Mouse (Mus musculus): ENCODE results near the gene Olfr1377. TPM values are rescaled to one million over a fixed set of nuclear protein-coding genes. Genes with fewer than 3 reads are reported as not detected.

Gene Olfr1377
- total and polyA plus RNA-seq, 3 experiments, result not detected

- Histone ChIP-seq H3K4me3 (ENCODE audit: control insufficient read depth in 1 of 2, insufficient read depth in 1 of 2, low read depth in 2 of 2, low read length in 2 of 2) (no peak overlapping the region), H3K36me3 (ENCODE audit: control insufficient read depth in 1 of 2, insufficient read depth in 2 of 2, low read length in 2 of 2) (no peaks in the 10 kb centered on the region), H3K4me1 (ENCODE audit: control insufficient read depth in 1 of 2, insufficient read depth in 2 of 2, low read length in 2 of 2) (no peaks in the 10 kb centered on the region), H3K9ac (ENCODE audit: control insufficient read depth, low read depth, low read length, poor library complexity, severe bottlenecking) (no peak overlapping the region), H3K9me3 (replicated peaks; ENCODE audit: insufficient read depth, low read length) (no peaks in the 10 kb centered on the region), H3K79me2 (ENCODE audit: control insufficient read depth, insufficient read depth, low read length, poor library complexity) (no peaks in the 10 kb centered on the region), H3K27me3 (ENCODE audit: control insufficient read depth in 1 of 2, insufficient read depth in 2 of 2, low read length in 2 of 2) (no peaks in the 10 kb centered on the region), H3K27ac (ENCODE audit: control insufficient read depth, low read depth, low read length) (no peak overlapping the region)
- DNase-seq (ENCODE audit: low read depth, low spot score), result no peak
- TF ChIP-seq CHD2 (IDR thresholded peaks at IDR 0.05; ENCODE audit: low read length), result no peak
- no peak for TF ChIP-seq POLR2A (IDR thresholded peaks at IDR 0.05; ENCODE audit: control insufficient read depth in 1 of 2, insufficient read depth in 1 of 2, low read depth in 1 of 2, low read length in 2 of 2, poor library complexity in 1 of 2)
- TF ChIP-seq NELFE (IDR thresholded peaks at IDR 0.05; ENCODE audit: low read depth, low read length), result no peak
- TF ChIP-seq USF1 (IDR thresholded peaks at IDR 0.05; ENCODE audit: low read depth, low read length), result no peak
- no peak for TF ChIP-seq MAZ (IDR thresholded peaks at IDR 0.05; ENCODE audit: low read depth, low read length)
- TF ChIP-seq ZKSCAN1 (IDR thresholded peaks at IDR 0.05; ENCODE audit: low read depth, low read length), result no peak
- no peak for TF ChIP-seq CTCF (IDR thresholded peaks at IDR 0.05 in 2 of 3, conservative IDR thresholded peaks at IDR 0.05 in 1 of 3; ENCODE audit: control insufficient read depth in 1 of 3, insufficient read depth in 1 of 3, low read depth in 2 of 3, low read length in 3 of 3, poor library complexity in 1 of 3, severe bottlenecking in 1 of 3)
- no peak for TF ChIP-seq UBTF (IDR thresholded peaks at IDR 0.05; ENCODE audit: borderline replicate concordance, insufficient read depth, low read depth, low read length)
Observed at GRCm38 (mm10) chr11:50938435-50938834, 43.3 kb upstream of the Olfr1377 start.

- Histone ChIP-seq H3K36me3 (ENCODE audit: control insufficient read depth in 1 of 2, insufficient read depth in 2 of 2, low read length in 2 of 2) (no peaks in the 10 kb centered on the region), H3K4me1 (ENCODE audit: control insufficient read depth in 1 of 2, insufficient read depth in 2 of 2, low read length in 2 of 2) (no peaks in the 10 kb centered on the region), H3K9ac (ENCODE audit: control insufficient read depth, low read depth, low read length, poor library complexity, severe bottlenecking) (no peak overlapping the region), H3K9me3 (replicated peaks; ENCODE audit: insufficient read depth, low read length) (no peaks in the 10 kb centered on the region), H3K79me2 (ENCODE audit: control insufficient read depth, insufficient read depth, low read length, poor library complexity) (no peaks in the 10 kb centered on the region), H3K27ac (ENCODE audit: control insufficient read depth, low read depth, low read length) (no peak overlapping the region), H3K27me3 (ENCODE audit: control insufficient read depth in 1 of 2, insufficient read depth in 2 of 2, low read length in 2 of 2) (no peaks in the 10 kb centered on the region), H3K4me3 (ENCODE audit: control insufficient read depth in 1 of 2, insufficient read depth in 1 of 2, low read depth in 2 of 2, low read length in 2 of 2) (no peak overlapping the region)
- peak; percentile 67 for DNase-seq (ENCODE audit: low read depth, low spot score)
- TF ChIP-seq NRF1 (IDR thresholded peaks at IDR 0.05; ENCODE audit: insufficient read depth, low read depth, low read length, poor library complexity, severe bottlenecking), result no peak
- no peak for TF ChIP-seq KAT2A (conservative IDR thresholded peaks at IDR 0.05; ENCODE audit: low read depth, low read length)
- TF ChIP-seq TBP (IDR thresholded peaks at IDR 0.05; ENCODE audit: low read depth, low read length), result no peak
- no peak for TF ChIP-seq E2F4 (IDR thresholded peaks at IDR 0.05; ENCODE audit: borderline replicate concordance, low read depth, low read length)
- no peak for TF ChIP-seq CHD2 (IDR thresholded peaks at IDR 0.05; ENCODE audit: low read length)
- no peak for TF ChIP-seq MXI1 (IDR thresholded peaks at IDR 0.05; ENCODE audit: low read depth, low read length)
- TF ChIP-seq GATA1 (IDR thresholded peaks at IDR 0.05; ENCODE audit: low read depth, low read length), result no peak
- TF ChIP-seq EP300 (IDR thresholded peaks at IDR 0.05; ENCODE audit: low read depth in 1 of 2, low read length in 2 of 2), result no peak
- no peak for TF ChIP-seq MYB (IDR thresholded peaks at IDR 0.05; ENCODE audit: low read depth, low read length)
- TF ChIP-seq MAFK (IDR thresholded peaks at IDR 0.05; ENCODE audit: borderline replicate concordance, low read depth, low read length), result no peak
- TF ChIP-seq CTCF (IDR thresholded peaks at IDR 0.05 in 2 of 3, conservative IDR thresholded peaks at IDR 0.05 in 1 of 3; ENCODE audit: control insufficient read depth in 1 of 3, insufficient read depth in 1 of 3, low read depth in 2 of 3, low read length in 3 of 3, poor library complexity in 1 of 3, severe bottlenecking in 1 of 3), result peak; percentile 77 to 97 (median 84)
- no peak for TF ChIP-seq USF2 (IDR thresholded peaks at IDR 0.05; ENCODE audit: borderline replicate concordance in 1 of 2, insufficient read depth in 1 of 2, low read depth in 1 of 2, low read length in 2 of 2)
- TF ChIP-seq GABPA (IDR thresholded peaks at IDR 0.05; ENCODE audit: low read depth, low read length), result no peak
- no peak for TF ChIP-seq BHLHE40 (IDR thresholded peaks at IDR 0.05; ENCODE audit: borderline replicate concordance, low read depth, low read length)
- no peak for TF ChIP-seq MEF2A (IDR thresholded peaks at IDR 0.05; ENCODE audit: extremely low read depth, insufficient replicate concordance, low read depth, low read length, poor library complexity, severe bottlenecking)
- TF ChIP-seq POLR2AphosphoS2 (IDR thresholded peaks at IDR 0.05; ENCODE audit: low read length), result no peak
- peak; percentile 85 for TF ChIP-seq RAD21 (IDR thresholded peaks at IDR 0.05; ENCODE audit: low read depth, low read length)
- TF ChIP-seq MAX (IDR thresholded peaks at IDR 0.05; ENCODE audit: low read length), result no peak
- no peak for TF ChIP-seq ZKSCAN1 (IDR thresholded peaks at IDR 0.05; ENCODE audit: low read depth, low read length)
- TF ChIP-seq SIN3A (IDR thresholded peaks at IDR 0.05; ENCODE audit: low read length), result no peak
- TF ChIP-seq SMC3 (IDR thresholded peaks at IDR 0.05; ENCODE audit: low read depth, low read length), result peak; percentile 82
- no peak for TF ChIP-seq NELFE (IDR thresholded peaks at IDR 0.05; ENCODE audit: low read depth, low read length)
- TF ChIP-seq TAL1 (IDR thresholded peaks at IDR 0.05; ENCODE audit: low read length), result no peak
- no peak for TF ChIP-seq RCOR1 (IDR thresholded peaks at IDR 0.05; ENCODE audit: low read depth, low read length)
- peak; percentile 72 for TF ChIP-seq ZC3H11A (IDR thresholded peaks at IDR 0.05; ENCODE audit: low read depth, low read length)
- no peak for TF ChIP-seq POLR2A (IDR thresholded peaks at IDR 0.05; ENCODE audit: control insufficient read depth in 1 of 2, insufficient read depth in 1 of 2, low read depth in 1 of 2, low read length in 2 of 2, poor library complexity in 1 of 2)
Observed at GRCm38 (mm10) chr11:50939621-50940366, 42.0 kb upstream of the Olfr1377 start.

All from MEL (cell line).